Mouse (Mus musculus): ENCODE measurements around the gene Ctsd. TPM values are rescaled to one million over a fixed set of nuclear protein-coding genes. Genes with fewer than 3 reads are reported as not detected.

Ctsd gene
- total and polyA plus RNA-seq, 3 experiments = 64.7 to 1,036 (median 133) TPM

DNA sequence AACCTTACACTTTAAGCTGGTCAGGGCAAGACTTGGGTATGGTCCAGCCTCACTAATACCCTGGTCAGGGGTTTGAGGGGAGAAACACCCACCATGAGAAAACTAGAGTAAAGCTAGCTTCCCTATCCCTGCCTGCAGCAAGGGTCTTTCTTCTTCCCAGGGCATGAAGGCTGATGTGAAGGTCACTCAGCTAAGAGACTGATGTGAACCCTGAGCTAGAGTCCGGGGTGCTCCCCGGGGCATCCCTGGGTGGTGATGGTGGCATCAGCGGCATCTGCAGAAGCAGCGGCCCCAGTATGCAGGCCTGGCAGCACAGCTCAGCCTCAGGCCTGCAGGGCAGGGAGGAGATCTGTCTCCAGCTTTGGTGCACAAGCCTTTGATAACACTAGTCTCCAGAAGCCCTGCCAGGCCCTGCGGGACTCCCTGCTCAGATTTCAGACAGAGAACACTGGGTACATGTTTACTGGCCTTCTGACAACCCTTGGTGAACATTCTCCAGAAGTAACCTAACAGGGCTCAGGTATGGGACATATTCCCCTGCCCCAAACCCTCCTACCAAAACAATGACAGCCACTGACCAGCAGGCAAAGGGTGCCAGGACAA is 13.3 kb downstream of the Ctsd start:
- Histone ChIP-seq H3K27me3 (ENCODE audit: insufficient read depth, low read length) (peaks cover 31% of the 10 kb centered on the region), H3K36me3 (replicated peaks) (peaks cover 56% of the 10 kb centered on the region), H3K4me1 (ENCODE audit: insufficient read depth, low read depth, low read length) (peaks cover 89% of the 10 kb centered on the region), H3K4me3 (ENCODE audit: low read depth, low read length) (no peak overlapping the region), H3K9me3 (replicated peaks) (no peaks in the 10 kb centered on the region)
- DNase-seq (ENCODE audit: low spot score) (no peak), ATAC-seq (ENCODE audit: extremely low read depth, insufficient number of reproducible peaks, low FRiP score, poor library complexity, severe bottlenecking) (no peak)
- no peak for TF ChIP-seq POLR2AphosphoS5 (IDR thresholded peaks at IDR 0.05; ENCODE audit: insufficient replicate concordance, low read depth, low read length)
- no peak for TF ChIP-seq TAL1 (conservative IDR thresholded peaks at IDR 0.05; ENCODE audit: low read depth, low read length)
- no peak for TF ChIP-seq GATA1 (IDR thresholded peaks at IDR 0.05; ENCODE audit: borderline replicate concordance, low read length)
- no peak for TF ChIP-seq GATA2 (IDR thresholded peaks at IDR 0.05; ENCODE audit: borderline replicate concordance, low read depth, low read length)
- TF ChIP-seq CTCF (IDR thresholded peaks at IDR 0.05; ENCODE audit: low read depth, low read length) = no peak

DNA sequence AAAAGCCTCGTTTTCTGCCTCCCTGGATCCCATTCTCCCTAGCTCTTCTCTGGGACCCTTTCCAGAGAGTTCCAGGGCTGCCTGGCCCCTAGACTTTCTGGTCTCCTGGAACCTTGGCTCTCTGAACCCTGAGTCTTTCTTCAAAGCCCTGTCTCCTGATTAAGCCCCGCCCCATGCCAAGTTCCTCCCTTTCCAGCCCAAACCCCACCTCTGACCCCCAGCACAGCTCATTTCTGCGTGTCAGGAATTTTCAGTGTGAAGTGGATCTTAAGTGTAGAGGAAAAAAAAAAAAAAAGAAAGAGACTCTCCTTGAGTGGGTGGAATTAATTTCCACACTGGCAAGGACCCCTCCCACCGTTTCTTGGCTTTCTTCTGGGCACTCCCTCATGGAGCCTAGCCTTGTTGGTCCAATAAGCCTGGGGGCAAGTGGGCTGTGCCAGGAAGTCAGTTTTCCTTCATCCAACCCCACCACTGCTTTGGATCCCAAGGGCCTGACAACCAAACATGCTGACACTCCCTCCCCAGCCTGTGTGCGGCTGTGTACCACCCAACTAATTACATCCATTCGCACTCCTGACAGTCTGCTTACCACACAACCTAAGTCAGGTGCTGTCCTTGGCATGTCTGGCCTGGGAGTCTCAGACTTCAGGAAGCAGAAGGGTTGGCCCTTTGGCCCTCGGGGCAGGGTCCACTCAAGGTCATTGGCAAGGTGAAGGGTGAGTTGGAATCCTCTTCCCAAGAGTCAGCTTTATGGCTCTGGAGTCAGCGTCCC is 14.0 kb downstream of the Ctsd start, which contains the start of gene Ifitm10:
Gene Ifitm10, minus strand, starts transcription at position 113 of the 772 bp plus-strand sequence.
- Histone ChIP-seq H3K4me1 (ENCODE audit: insufficient read depth, low read depth, low read length) (peaks cover 84% of the 10 kb centered on the region), H3K9me3 (replicated peaks) (no peaks in the 10 kb centered on the region), H3K4me3 (ENCODE audit: low read depth, low read length) (no peak within 1 kb of the TSS), H3K36me3 (replicated peaks) (peaks cover 49% of the 10 kb centered on the region), H3K27me3 (ENCODE audit: insufficient read depth, low read length) (peaks cover 38% of the 10 kb centered on the region)
- TF ChIP-seq GATA1 (IDR thresholded peaks at IDR 0.05; ENCODE audit: borderline replicate concordance, low read length) (no peak), TAL1 (conservative IDR thresholded peaks at IDR 0.05; ENCODE audit: low read depth, low read length) (no peak), POLR2AphosphoS5 (IDR thresholded peaks at IDR 0.05; ENCODE audit: insufficient replicate concordance, low read depth, low read length) (no peak)
- DNase-seq (ENCODE audit: low spot score) (no peak), ATAC-seq (ENCODE audit: extremely low read depth, insufficient number of reproducible peaks, low FRiP score, poor library complexity, severe bottlenecking) (no peak)

GRCm38 (mm10) chr7:142373039-142373438 is 14.8 kb downstream of the Ctsd start:
- Histone ChIP-seq H3K4me1 (ENCODE audit: insufficient read depth, low read depth, low read length) (peaks cover 76% of the 10 kb centered on the region), H3K27me3 (ENCODE audit: insufficient read depth, low read length) (peaks cover 45% of the 10 kb centered on the region), H3K9me3 (replicated peaks) (no peaks in the 10 kb centered on the region), H3K4me3 (ENCODE audit: low read depth, low read length) (no peak overlapping the region), H3K36me3 (replicated peaks) (peaks cover 42% of the 10 kb centered on the region)
- ATAC-seq (ENCODE audit: extremely low read depth, insufficient number of reproducible peaks, low FRiP score, poor library complexity, severe bottlenecking) = no peak
- no peak for DNase-seq (ENCODE audit: low spot score)
- TF ChIP-seq TAL1 (conservative IDR thresholded peaks at IDR 0.05; ENCODE audit: low read depth, low read length) (no peak), CTCF (IDR thresholded peaks at IDR 0.05; ENCODE audit: low read depth, low read length) (no peak), GATA1 (IDR thresholded peaks at IDR 0.05; ENCODE audit: borderline replicate concordance, low read length) (no peak), GATA2 (IDR thresholded peaks at IDR 0.05; ENCODE audit: borderline replicate concordance, low read depth, low read length) (no peak), POLR2AphosphoS5 (IDR thresholded peaks at IDR 0.05; ENCODE audit: insufficient replicate concordance, low read depth, low read length) (no peak)

GRCm38 (mm10) chr7:142371768-142372661 is 15.8 kb downstream of the Ctsd start:
- Histone ChIP-seq H3K27me3 (ENCODE audit: insufficient read depth, low read length) (peaks cover 54% of the 10 kb centered on the region), H3K4me1 (ENCODE audit: insufficient read depth, low read depth, low read length) (peaks cover 65% of the 10 kb centered on the region), H3K9me3 (replicated peaks) (no peaks in the 10 kb centered on the region), H3K4me3 (ENCODE audit: low read depth, low read length) (peak overlapping the region; percentile 63; the same call in 1 of the 2 replicates), H3K36me3 (replicated peaks) (peaks cover 32% of the 10 kb centered on the region)
- ATAC-seq (ENCODE audit: extremely low read depth, insufficient number of reproducible peaks, low FRiP score, poor library complexity, severe bottlenecking) (no peak), DNase-seq (ENCODE audit: low spot score) (no peak)
- TF ChIP-seq GATA1 (IDR thresholded peaks at IDR 0.05; ENCODE audit: borderline replicate concordance, low read length) = no peak
- no peak for TF ChIP-seq CTCF (IDR thresholded peaks at IDR 0.05; ENCODE audit: low read depth, low read length)
- no peak for TF ChIP-seq POLR2AphosphoS5 (IDR thresholded peaks at IDR 0.05; ENCODE audit: insufficient replicate concordance, low read depth, low read length)
- no peak for TF ChIP-seq TAL1 (conservative IDR thresholded peaks at IDR 0.05; ENCODE audit: low read depth, low read length)
- no peak for TF ChIP-seq GATA2 (IDR thresholded peaks at IDR 0.05; ENCODE audit: borderline replicate concordance, low read depth, low read length)

GRCm38 (mm10) chr7:142371398-142371767 is 16.5 kb downstream of the Ctsd start:
- no peak for TF ChIP-seq CTCF (IDR thresholded peaks at IDR 0.05; ENCODE audit: low read depth, low read length)
- TF ChIP-seq GATA1 (IDR thresholded peaks at IDR 0.05; ENCODE audit: borderline replicate concordance, low read length) = no peak
- TF ChIP-seq TAL1 (conservative IDR thresholded peaks at IDR 0.05; ENCODE audit: low read depth, low read length) = no peak
- TF ChIP-seq POLR2AphosphoS5 (IDR thresholded peaks at IDR 0.05; ENCODE audit: insufficient replicate concordance, low read depth, low read length) = no peak
- TF ChIP-seq GATA2 (IDR thresholded peaks at IDR 0.05; ENCODE audit: borderline replicate concordance, low read depth, low read length) = no peak
- Histone ChIP-seq H3K36me3 (replicated peaks) (peaks cover 26% of the 10 kb centered on the region), H3K4me3 (ENCODE audit: low read depth, low read length) (0 out of 2 replicates have a peak overlapping the region, but pooled peaks have one; percentile 63), H3K27me3 (ENCODE audit: insufficient read depth, low read length) (peaks cover 55% of the 10 kb centered on the region), H3K9me3 (replicated peaks) (no peaks in the 10 kb centered on the region), H3K4me1 (ENCODE audit: insufficient read depth, low read depth, low read length) (peaks cover 59% of the 10 kb centered on the region)
- no peak for ATAC-seq (ENCODE audit: extremely low read depth, insufficient number of reproducible peaks, low FRiP score, poor library complexity, severe bottlenecking)
- no peak for DNase-seq (ENCODE audit: low spot score)
